Comparison of ENCODE assay signal across 8 mouse cellular contexts in genomic region chr2:32834496-32834895, GRCm38 (mm10). TPM values are rescaled to one million over a fixed set of nuclear protein-coding genes. Genes with fewer than 3 reads are reported as not detected.
DNase-seq lines count a peak whose midpoint lies in the region.

No protein-coding gene starts in this region.

- DNase-seq in adrenal gland, postnatal 10 days: peak; percentile 30
- DNase-seq in adrenal gland, postnatal 4 days (ENCODE audit: low spot score in 2 of 2): no peak
- DNase-seq in urinary bladder, postnatal 36 days (ENCODE audit: low spot score in 2 of 2): peak; percentile 36 to 47
- no peak for DNase-seq in urinary bladder, postnatal 10 days (ENCODE audit: low spot score)
- DNase-seq in kidney, adult 18-20 months: peak; percentile 49
- peak; percentile 69 for DNase-seq in lung, postnatal 14 days
- DNase-seq in layer of hippocampus, adult 9-11 months: no peak
- DNase-seq in frontal cortex, postnatal 10 days (ENCODE audit: low spot score in 2 of 2): no peak

RNA-seq across cellular contexts. Expression of gene Stxbp1, which starts 12.5 kb away (rescaled TPM):
- 10 to 100 TPM; 23.7 to 35.7 TPM for total RNA-seq in adrenal gland, postnatal 10 days (2021)
- total RNA-seq in adrenal gland, postnatal 4 days (2021): 10 to 100 TPM; 42.5 to 48.7 TPM

RNA-seq across cellular contexts. Expression of gene Fam129b, which starts 41.4 kb away (rescaled TPM):
- total RNA-seq in adrenal gland, postnatal 10 days (2021): 10 to 100 TPM; 28.9 to 30.7 TPM
- total RNA-seq in adrenal gland, postnatal 4 days (2021): 10 to 100 TPM; 30.8 to 35.5 TPM

RNA-seq across cellular contexts. Expression of gene Cfap157, which starts 50.3 kb away (rescaled TPM):
- not detected for total RNA-seq in adrenal gland, postnatal 10 days (2021)
- not detected for total RNA-seq in adrenal gland, postnatal 4 days (2021)

RNA-seq across cellular contexts. Expression of gene Ptrh1, which starts 58.9 kb away (rescaled TPM):
- 1 to 10 TPM; 4.8 to 5.0 TPM for total RNA-seq in adrenal gland, postnatal 10 days (2021)
- total RNA-seq in adrenal gland, postnatal 4 days (2021): 1 to 10 TPM; 4.0 to 5.2 TPM

RNA-seq across cellular contexts. Expression of gene Ttc16, which starts 59.1 kb away (rescaled TPM):
- total RNA-seq in adrenal gland, postnatal 10 days (2021): under 1 TPM in 1 of 2 experiments, not detected in 1; 0.15 TPM
- total RNA-seq in adrenal gland, postnatal 4 days (2021): under 1 TPM in 1 of 2 experiments, not detected in 1; 0.23 TPM

Comparison
In these comparisons a context has a peak if more than half of its experiments do, and no peak if none do; other contexts are left out.
1. DNase-seq: peak in adrenal gland, postnatal 10 days (single experiment), urinary bladder, postnatal 36 days (2 of 2), kidney, adult 18-20 months (single experiment) and lung, postnatal 14 days (single experiment); none in adrenal gland, postnatal 4 days (0 of 2), urinary bladder, postnatal 10 days (single experiment), layer of hippocampus, adult 9-11 months (single experiment) and frontal cortex, postnatal 10 days (0 of 2).